Mouse (Mus musculus) v-Abl transformed pro-B cells (cell line): ENCODE measurements around the gene Kcng3.

Experiments
- in situ Hi-C, 2 experiments: fragments of 400-800 bp; cut with MboI; formaldehyde crosslinking; loops; one replicate each; pipeline ENCODE4 v1.15.1; 2025; ENCODE audit not compliant: unreplicated experiment in 2 of 2

Kcng3 gene

GRCm38 (mm10) chr17:83631783-83632652 lies at the start of gene Kcng3:
Kcng3 (minus strand) TSS chr17:83631895.
- in situ Hi-C loops = loop anchor here (10.0 to 25.0 kb wide), 3 partner anchors 180 to 607 kb away; no protein-coding TSS in a partner anchor

- in situ Hi-C loops = no loop called here
Observed at GRCm38 (mm10) chr17:83677370-83677769, 45.7 kb upstream of the Kcng3 start.

GRCm38 (mm10) chr17:83672685-83673084 lies 41.0 kb upstream of the Kcng3 start:
- in situ Hi-C loops = no loop called here

GRCm38 (mm10) chr17:83667934-83668690 lies 36.4 kb upstream of the Kcng3 start:
- in situ Hi-C loops = no loop called here

GRCm38 (mm10) chr17:83666597-83667287 lies 35.0 kb upstream of the Kcng3 start:
- in situ Hi-C loops = no loop called here

GRCm38 (mm10) chr17:83664761-83665160 lies 33.1 kb upstream of the Kcng3 start:
- in situ Hi-C loops = no loop called here

GRCm38 (mm10) chr17:83658943-83659342 lies 27.2 kb upstream of the Kcng3 start:
- in situ Hi-C loops = no loop called here

- in situ Hi-C loops = no loop called here
Observed at GRCm38 (mm10) chr17:83657375-83657774, 25.7 kb upstream of the Kcng3 start.

- in situ Hi-C loops = no loop called here
Observed at GRCm38 (mm10) chr17:83655732-83656131, 24.0 kb upstream of the Kcng3 start.

- in situ Hi-C loops = no loop called here
Observed at GRCm38 (mm10) chr17:83654651-83655136, 23.0 kb upstream of the Kcng3 start.

GRCm38 (mm10) chr17:83653635-83654034 lies 21.9 kb upstream of the Kcng3 start:
- in situ Hi-C loops = no loop called here

GRCm38 (mm10) chr17:83650932-83651682 lies 19.4 kb upstream of the Kcng3 start:
- in situ Hi-C loops = no loop called here

- in situ Hi-C loops = loop anchor here (5.0 to 25.0 kb wide), 4 partner anchors 82 to 202 kb away; no protein-coding TSS in a partner anchor
Observed at GRCm38 (mm10) chr17:83649986-83650385, 18.3 kb upstream of the Kcng3 start.

GRCm38 (mm10) chr17:83647413-83647812 lies 15.7 kb upstream of the Kcng3 start:
- in situ Hi-C loops = loop anchor here (5.0 to 25.0 kb wide), 4 partner anchors 85 to 205 kb away; no protein-coding TSS in a partner anchor

GRCm38 (mm10) chr17:83646425-83647163 lies 14.9 kb upstream of the Kcng3 start:
- in situ Hi-C loops = loop anchor here (5.0 to 25.0 kb wide), 4 partner anchors 86 to 206 kb away; no protein-coding TSS in a partner anchor

GRCm38 (mm10) chr17:83645226-83645808 lies 13.6 kb upstream of the Kcng3 start:
- in situ Hi-C loops = loop anchor here (5.0 to 25.0 kb wide), 4 partner anchors 87 to 207 kb away; no protein-coding TSS in a partner anchor

GRCm38 (mm10) chr17:83637393-83637792 lies 5.7 kb upstream of the Kcng3 start:
- in situ Hi-C loops = loop anchor here (5.0 to 25.0 kb wide), 5 partner anchors 175 to 613 kb away; no protein-coding TSS in a partner anchor

- in situ Hi-C loops = loop anchor here (5.0 to 25.0 kb wide), 5 partner anchors 176 to 612 kb away; no protein-coding TSS in a partner anchor
Observed at GRCm38 (mm10) chr17:83636443-83636842, 4.7 kb upstream of the Kcng3 start.
